Mouse (Mus musculus): Measurements from ENCODE around the gene Rhox6.
"Not testable (repeated sequence)": the region's sequence is repeated elsewhere in the genome, so short reads cannot be mapped to it uniquely, and the experiment has no call there.

The Rhox6 gene

GRCm38 (mm10) chrX:37826610-37827009, at the start of gene Rhox6:
Rhox6 (plus strand) TSS chrX:37826910.
- not testable (repeated sequence) for DNase-seq

- no peak for DNase-seq
These were observed 19.2 kb upstream of the Rhox6 start for GRCm38 (mm10) chrX:37807286-37808080.

- DNase-seq: no peak
These were observed 17.3 kb upstream of the Rhox6 start for GRCm38 (mm10) chrX:37809396-37809795.

- DNase-seq: peak; percentile 2 to 6
These were observed 15.5 kb upstream of the Rhox6 start for GRCm38 (mm10) chrX:37811179-37811578.

GRCm38 (mm10) chrX:37815665-37816064, 11.0 kb upstream of the Rhox6 start:
- no peak for DNase-seq

- DNase-seq: not testable (repeated sequence)
These were observed 4.7 kb downstream of the Rhox6 start, which contains the start of gene Rhox7a for GRCm38 (mm10) chrX:37831386-37831785. Rhox7a (plus strand) TSS chrX:37831686.

GRCm38 (mm10) chrX:37871641-37872040, 44.9 kb downstream of the Rhox6 start:
- no peak for DNase-seq

GRCm38 (mm10) chrX:37878844-37879243, 52.1 kb downstream of the Rhox6 start, which contains the start of gene Rhox8:
Rhox8 (minus strand) TSS chrX:37878944.
- no peak for DNase-seq
